Mouse (Mus musculus): ENCODE results near the gene Cep164.

GRCm38 (mm10) chr9:45827663-45828290, 714 bp downstream of the Cep164 start:
- TF ChIP-seq GATA1 (IDR thresholded peaks at IDR 0.05; ENCODE audit: borderline replicate concordance, low read length) = no peak
- no peak for TF ChIP-seq FLI1 (IDR thresholded peaks at IDR 0.05; ENCODE audit: low read length)
